Mouse (Mus musculus) lung, adult 10 weeks (tissue): Measurements from ENCODE around the gene Gm10600. TPM values are rescaled to one million over a fixed set of nuclear protein-coding genes. Genes with fewer than 3 reads are reported as not detected.

Source experiments
- polyA plus RNA-seq: library from polyadenylated mRNA; stranded (reverse); fragments of 350-450 nt; fragmentation: Illumina TruSeq; extraction: RNeasy Lipid Tissue Mini Kit (QIAGEN cat#74804); gene quantifications from one replicate; pipeline ENCODE4 v1.2.3, GENCODE M21; 2014; ENCODE audit warnings: low read depth, low replicate concordance; ENCODE audit not compliant: insufficient read depth

Gm10600 gene
- 0.24 TPM for polyA plus RNA-seq

DNA sequence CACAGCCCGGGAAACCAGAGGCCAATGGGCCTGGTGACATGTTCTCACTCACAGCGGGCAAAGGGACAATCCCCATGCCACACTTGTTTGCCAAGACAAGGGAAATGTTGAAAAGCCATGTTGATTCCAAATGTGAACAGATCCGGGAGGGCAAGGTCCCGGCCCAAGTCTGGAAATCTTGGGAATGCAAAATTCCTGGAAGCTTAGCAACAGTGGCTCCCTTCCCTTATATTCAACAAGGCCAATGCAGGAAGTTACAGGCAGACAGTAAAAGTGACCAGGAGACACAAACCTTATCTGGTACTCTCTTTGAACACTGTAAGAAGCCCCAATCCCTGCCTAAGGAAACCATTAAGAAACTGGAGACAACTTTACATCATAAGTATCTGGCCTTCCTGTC, at the start of gene Gm10600:
Gm10600 (plus strand) TSS at position 301 of the 400 bp plus-strand sequence.

DNA sequence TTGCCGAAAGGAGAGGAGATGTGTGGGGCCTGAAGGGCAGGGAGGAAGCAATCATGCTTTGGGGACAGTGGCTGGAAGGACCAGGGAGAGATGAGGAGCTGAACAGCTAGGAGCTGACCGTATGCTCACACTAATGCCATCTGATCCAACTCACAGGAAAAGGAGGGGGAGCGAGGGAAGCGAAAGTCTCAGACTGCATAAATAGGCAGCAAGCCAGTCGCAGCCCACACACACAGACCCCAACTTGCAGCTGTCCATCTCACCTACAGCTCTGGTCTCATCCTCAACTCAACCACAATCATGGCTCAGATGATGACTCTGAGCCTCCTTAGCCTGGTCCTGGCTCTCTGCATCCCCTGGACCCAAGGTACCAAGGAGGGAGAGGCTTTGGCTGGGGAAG, 15.0 kb downstream of the Gm10600 start, which contains the start of gene Ccl21b:
Ccl21b (plus strand) TSS at position 301 of the 400 bp plus-strand sequence.

Other genes starting within 250 kb of the Gm10600 start
- gene Gm21093, start 205.9 kb upstream of the Gm10600 start, polyA plus RNA-seq = not detected
- not detected for gene Gm3893, start 149.4 kb upstream of the Gm10600 start, polyA plus RNA-seq
- not detected for gene Gm13304, start 125.8 kb upstream of the Gm10600 start, polyA plus RNA-seq
- gene Gm13306, start 87.2 kb upstream of the Gm10600 start, polyA plus RNA-seq = 1.8 TPM
- gene Gm13305, start 72.0 kb upstream of the Gm10600 start, polyA plus RNA-seq = 1.1 TPM
- 3.5 TPM for gene Ccl21b, start 15.1 kb downstream of the Gm10600 start, polyA plus RNA-seq
- not detected for gene Gm21953, start 53.6 kb downstream of the Gm10600 start, polyA plus RNA-seq
- gene Fam205a3, start 77.7 kb downstream of the Gm10600 start, polyA plus RNA-seq = not detected
- gene Gm21586, start 198.7 kb downstream of the Gm10600 start, polyA plus RNA-seq = not detected
- gene Gm2163, start 226.1 kb downstream of the Gm10600 start, polyA plus RNA-seq = 0.10 TPM